Mouse (Mus musculus) urinary bladder, adult 18-20 months (tissue): ENCODE data around the gene Parva.

Source experiments
- DNase-seq, 2 experiments: peaks; one replicate each; pipeline ENCODE4 v3.0.0; 2022; ENCODE audit warnings: low spot score in 2 of 2, mixed read lengths in 2 of 2

Parva gene

GRCm38 (mm10) chr7:112423438-112423837, 3.9 kb upstream of the Parva start:
- DNase-seq: no peak

- DNase-seq: no peak
Observed at GRCm38 (mm10) chr7:112426811-112427210, 494 bp upstream of the Parva start.

- DNase-seq: peak in 1 of 2 experiments; percentile 83
Observed at GRCm38 (mm10) chr7:112428158-112428535, 842 bp downstream of the Parva start.

- DNase-seq: no peak
Observed at GRCm38 (mm10) chr7:112439846-112440245, 12.5 kb downstream of the Parva start.

- DNase-seq: peak; percentile 31 to 40
Observed at GRCm38 (mm10) chr7:112444152-112444984, 17.1 kb downstream of the Parva start.

GRCm38 (mm10) chr7:112444985-112445367, 17.7 kb downstream of the Parva start:
- DNase-seq: no peak

GRCm38 (mm10) chr7:112446498-112446897, 19.2 kb downstream of the Parva start:
- DNase-seq: no peak

GRCm38 (mm10) chr7:112449954-112450700, 22.8 kb downstream of the Parva start:
- DNase-seq: no peak

- DNase-seq: no peak
Observed at GRCm38 (mm10) chr7:112452471-112452870, 25.2 kb downstream of the Parva start.

GRCm38 (mm10) chr7:112453805-112454214, 26.5 kb downstream of the Parva start:
- DNase-seq: peak in 1 of 2 experiments; percentile 26

- no peak for DNase-seq
Observed at GRCm38 (mm10) chr7:112454380-112454779, 27.1 kb downstream of the Parva start.

GRCm38 (mm10) chr7:112454951-112455350, 27.6 kb downstream of the Parva start:
- DNase-seq: no peak

- DNase-seq: no peak
Observed at GRCm38 (mm10) chr7:112455566-112456110, 28.3 kb downstream of the Parva start.

- DNase-seq: no peak
Observed at GRCm38 (mm10) chr7:112457373-112457772, 30.1 kb downstream of the Parva start.

- DNase-seq: no peak
Observed at GRCm38 (mm10) chr7:112457920-112458319, 30.6 kb downstream of the Parva start.

GRCm38 (mm10) chr7:112458440-112458839, 31.1 kb downstream of the Parva start:
- no peak for DNase-seq

GRCm38 (mm10) chr7:112463074-112463473, 35.8 kb downstream of the Parva start:
- DNase-seq: no peak

GRCm38 (mm10) chr7:112465920-112466319, 38.6 kb downstream of the Parva start:
- DNase-seq: no peak

GRCm38 (mm10) chr7:112466786-112467185, 39.5 kb downstream of the Parva start:
- DNase-seq: no peak

- peak in 1 of 2 experiments; percentile 84 for DNase-seq
Observed at GRCm38 (mm10) chr7:112467687-112468111, 40.4 kb downstream of the Parva start.

- peak in 1 of 2 experiments; percentile 81 for DNase-seq
Observed at GRCm38 (mm10) chr7:112469817-112470216, 42.5 kb downstream of the Parva start.

GRCm38 (mm10) chr7:112471316-112471715, 44.0 kb downstream of the Parva start:
- peak in 1 of 2 experiments; percentile 56 for DNase-seq
